15 mouse cellular contexts compared by ENCODE assay signal in the genomic region with DNA sequence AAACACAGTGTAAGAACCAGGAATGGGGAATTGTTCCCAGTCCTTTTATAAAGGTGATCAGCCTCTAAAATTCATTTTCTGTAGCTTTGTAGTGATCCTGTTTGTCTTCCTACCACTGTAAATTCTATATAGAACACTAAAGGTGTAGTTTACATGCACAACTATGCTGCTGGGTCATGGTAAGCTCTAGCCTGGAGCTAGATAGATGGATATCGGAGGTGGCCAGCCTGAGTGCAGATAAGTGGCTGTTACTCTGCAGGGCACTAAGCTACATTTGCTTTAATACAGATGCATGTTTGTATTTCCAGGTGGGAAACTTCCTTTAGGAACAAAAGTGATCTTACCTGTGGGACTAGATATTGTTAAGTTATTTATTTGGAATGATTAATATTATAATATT. TPM values are rescaled to one million over a fixed set of nuclear protein-coding genes. Genes with fewer than 3 reads are reported as not detected.
"Had no signal": no experiment of that assay in that cellular context is flagged by ENCODE, and none has a peak within 500 bp of the region (broad histone marks: within the 10 kb centered on the region; RNA-seq: fewer than 3 reads in every experiment).

No protein-coding gene starts in this region.

- H3K4me1 ChIP-seq: midbrain, embryonic 13.5 days; midbrain, embryonic 15.5 days; neural tube, embryonic 12.5 days; stomach, embryonic 15.5 days had no signal

- DNase-seq: lung, adult 18-20 months; lung, embryonic 14.5 days; lung, postnatal 10 days; lung, postnatal 4 days; right cerebral cortex, postnatal 14 days; thymus, adult 2 months; thymus, postnatal 25 days; thymus, postnatal 4 days had no signal

- H3K4me3 ChIP-seq: liver, embryonic 15.5 days; midbrain, embryonic 13.5 days; midbrain, embryonic 15.5 days; neural tube, embryonic 12.5 days; stomach, embryonic 15.5 days had no signal

- H3K27me3 ChIP-seq: liver, embryonic 15.5 days; midbrain, embryonic 13.5 days; midbrain, embryonic 15.5 days; neural tube, embryonic 12.5 days; stomach, embryonic 15.5 days had no signal

- H3K27ac ChIP-seq: liver, embryonic 15.5 days; midbrain, embryonic 13.5 days; midbrain, embryonic 15.5 days; neural tube, embryonic 12.5 days; stomach, embryonic 15.5 days; stomach, postnatal 0 days had no signal

- H3K4me2 ChIP-seq: liver, embryonic 15.5 days; lung, embryonic 14.5 days; midbrain, embryonic 11.5 days; midbrain, embryonic 13.5 days; midbrain, embryonic 15.5 days; neural tube, embryonic 12.5 days; stomach, embryonic 15.5 days had no signal

- ATAC-seq: midbrain, embryonic 15.5 days had no signal

- H3K36me3 ChIP-seq: midbrain, embryonic 15.5 days; stomach, embryonic 15.5 days had no signal

- H3K9me3 ChIP-seq: liver, embryonic 15.5 days; midbrain, embryonic 13.5 days; midbrain, embryonic 15.5 days; neural tube, embryonic 12.5 days; stomach, embryonic 15.5 days had no signal

- H3K9ac ChIP-seq: liver, embryonic 15.5 days; lung, embryonic 14.5 days; midbrain, embryonic 13.5 days; midbrain, embryonic 15.5 days; neural tube, embryonic 12.5 days; stomach, embryonic 15.5 days had no signal

RNA-seq across cellular contexts. Expression of a gene that starts 51.9 kb away (rescaled TPM):
- polyA plus RNA-seq: liver, embryonic 15.5 days had no signal
